Mouse (Mus musculus) layer of hippocampus, postnatal 14 days (tissue): Measurements from ENCODE around the gene Olfr1406. TPM values are rescaled to one million over a fixed set of nuclear protein-coding genes. Genes with fewer than 3 reads are reported as not detected.
"Not testable (repeated sequence)": the region's sequence is repeated elsewhere in the genome, so short reads cannot be mapped to it uniquely, and the experiment has no call there.

ENCODE experiments used
- DNase-seq, 2 experiments: peaks; one replicate each; pipeline ENCODE4 v3.0.0; 2021 to 2022; ENCODE audit warnings: low spot score in 2 of 2, mixed read lengths in 1 of 2
- long read RNA-seq, 2 experiments: library from polyadenylated mRNA; stranded (forward); transcript quantifications; one replicate each; pipeline ENCODE4 v2.0.0; 2021
- total RNA-seq, 2 experiments: library from RNA; stranded (reverse); gene quantifications; 2 replicates each; pipeline ENCODE4 v1.2.3; 2021

The Olfr1406 gene
- total RNA-seq: not detected
- long read RNA-seq, experiment 1: 0 reads
- long read RNA-seq, experiment 2: 0 reads

- no peak for DNase-seq
Measured at GRCm38 (mm10) chr1:173190540-173190939, at the start of gene Olfr1406. TSS of gene Olfr1406 (minus strand) at chr1:173190640.

- DNase-seq: not testable (repeated sequence)
Measured at GRCm38 (mm10) chr1:173237004-173237403, 46.6 kb upstream of the Olfr1406 start.

GRCm38 (mm10) chr1:173227081-173227480 is 36.6 kb upstream of the Olfr1406 start, which contains the start of gene Fcer1a:
TSS of gene Fcer1a (minus strand) at chr1:173227214.
- no peak for DNase-seq

- DNase-seq: no peak
Measured at GRCm38 (mm10) chr1:173216481-173216880, 26.0 kb upstream of the Olfr1406 start.

- DNase-seq: no peak
Measured at GRCm38 (mm10) chr1:173212092-173212491, 21.7 kb upstream of the Olfr1406 start, which contains the start of gene Olfr1404. TSS of gene Olfr1404 (plus strand) at chr1:173212392.

- DNase-seq: no peak
Measured at GRCm38 (mm10) chr1:173197508-173197907, 7.1 kb upstream of the Olfr1406 start, which contains the start of gene Olfr218. TSS of gene Olfr218 (plus strand) at chr1:173197808.

- DNase-seq: no peak
Measured at GRCm38 (mm10) chr1:173196359-173196758, 5.9 kb upstream of the Olfr1406 start.

GRCm38 (mm10) chr1:173192059-173192458 is 1.6 kb upstream of the Olfr1406 start:
- no peak for DNase-seq

GRCm38 (mm10) chr1:173174154-173174842 is 16.1 kb downstream of the Olfr1406 start:
- DNase-seq: no peak

- DNase-seq: no peak
Measured at GRCm38 (mm10) chr1:173137274-173137673, 53.2 kb downstream of the Olfr1406 start, which contains the start of gene Olfr1408. TSS of gene Olfr1408 (minus strand) at chr1:173137374.

Other genes with a start within 250 kb of the Olfr1406 start
- not detected for gene Olfr16, start 240.2 kb downstream of the Olfr1406 start, total RNA-seq
- not detected for gene Olfr1408, start 53.3 kb downstream of the Olfr1406 start, total RNA-seq
- not detected for gene Olfr218, start 7.2 kb upstream of the Olfr1406 start, total RNA-seq
- not detected for gene Olfr1404, start 21.8 kb upstream of the Olfr1406 start, total RNA-seq
- not detected for gene Fcer1a, start 36.6 kb upstream of the Olfr1406 start, total RNA-seq
- gene Olfr418, start 75.4 kb upstream of the Olfr1406 start, total RNA-seq: not detected
- gene Mptx2, start 87.1 kb upstream of the Olfr1406 start, total RNA-seq: not detected
- 10 to 100 TPM; 76.9 to 81.4 TPM for gene Ackr1, start 143.1 kb upstream of the Olfr1406 start, total RNA-seq
- gene Aim2, start 160.2 kb upstream of the Olfr1406 start, total RNA-seq: 1 to 10 TPM; 2.9 to 4.0 TPM
- 100 to 1,000 TPM; 351 to 367 TPM for gene Cadm3, start 177.1 kb upstream of the Olfr1406 start, total RNA-seq